Mouse (Mus musculus) midbrain, embryonic 12.5 days (tissue): ENCODE results near the gene Cyb561d2. TPM values are rescaled to one million over a fixed set of nuclear protein-coding genes. Genes with fewer than 3 reads are reported as not detected.

ENCODE experiments used
- ATAC-seq: fragments of 200-750 bp; cut with Nextera tagmentation; 2 replicates; pipeline ENCODE4 v1.8.0; 2017; ENCODE audit warnings: low read depth, moderate TSS enrichment, moderate library complexity; ENCODE audit not compliant: low FRiP score
- H3K27ac ChIP-seq: fragments of 300-500 bp; sonication (generic); replicated peaks from 2 replicates; pipeline ENCODE4 v1.5.1; 2016; ENCODE audit warnings: mild to moderate bottlenecking
- H3K27me3 ChIP-seq: fragments of 300-500 bp; sonication (generic); 2 replicates; pipeline ENCODE4 v1.6.1; 2016; ENCODE audit warnings: mild to moderate bottlenecking
- H3K36me3 ChIP-seq: fragments of 300-500 bp; sonication (generic); 2 replicates; pipeline ENCODE4 v1.6.1; 2016
- H3K4me1 ChIP-seq: fragments of 300-500 bp; sonication (generic); 2 replicates; pipeline ENCODE4 v1.6.1; 2016
- H3K4me2 ChIP-seq: fragments of 300-500 bp; sonication (generic); replicated peaks from 2 replicates; pipeline ENCODE4 v1.6.1; 2016; ENCODE audit warnings: mild to moderate bottlenecking, moderate library complexity
- H3K4me3 ChIP-seq: fragments of 300-500 bp; sonication (generic); 2 replicates; pipeline ENCODE4 v1.5.1; 2016; ENCODE audit warnings: mild to moderate bottlenecking
- H3K9ac ChIP-seq: fragments of 300-500 bp; sonication (generic); replicated peaks from 2 replicates; pipeline ENCODE4 v1.6.1; 2016; ENCODE audit warnings: mild to moderate bottlenecking, moderate library complexity
- H3K9me3 ChIP-seq: fragments of 300-500 bp; sonication (generic); 2 replicates; pipeline ENCODE4 v1.6.1; 2016; ENCODE audit warnings: mild to moderate bottlenecking
- WGBS: fragments of 180-500 bp; shearing (Covaris S2); methylation state at CpG from one replicate; pipeline ENCODE4 v1.1.7; 2016; 5-methylcytosine and 5-hydroxymethylcytosine counted together
- polyA plus RNA-seq: library from polyadenylated mRNA; unstranded; fragments of >200 nt; fragmentation: Nextera tagmentation; extraction: Ambion mirVana; gene quantifications from 2 replicates; pipeline ENCODE4 v1.2.1, GENCODE M21; 2016

Gene Cyb561d2
- polyA plus RNA-seq, 1 experiment from 2014 or later: 19.4 TPM

- H3K4me1 ChIP-seq: peaks cover 30% of the 10 kb centered on the region
- H3K27ac ChIP-seq: peak within 1 kb of the TSS; percentile 60
- peaks cover 14% of the 10 kb centered on the region for H3K36me3 ChIP-seq
- H3K27me3 ChIP-seq: peaks cover 5% of the 10 kb centered on the region; the same call in 1 of the 2 replicates
- H3K4me3 ChIP-seq: peak within 1 kb of the TSS; percentile 92
- H3K4me2 ChIP-seq: peak within 1 kb of the TSS; percentile 100
- WGBS: under 1% methylated on average over 46 of the region's 48 CpGs
- H3K9ac ChIP-seq: peak within 1 kb of the TSS; percentile 93
- H3K9me3 ChIP-seq: no peaks in the 10 kb centered on the region
- peak; percentile 98 for ATAC-seq
Measured at GRCm38 (mm10) chr9:107533791-107534407, 8.1 kb downstream of the Cyb561d2 start, which contains the start of gene Tmem115. Tmem115 (plus strand) TSS chr9:107533945.

- Histone ChIP-seq H3K9me3 (no peaks in the 10 kb centered on the region), H3K27ac (no peak overlapping the region), H3K4me1 (peaks cover 30% of the 10 kb centered on the region), H3K4me2 (peak overlapping the region; percentile 56), H3K36me3 (no peaks in the 10 kb centered on the region), H3K4me3 (peak overlapping the region; percentile 38), H3K9ac (peak overlapping the region; percentile 15; the same call in 1 of the 2 replicates), H3K27me3 (peaks cover 69% of the 10 kb centered on the region)
- 4% methylated on average over 44 of the region's 44 CpGs for WGBS
- peak; percentile 59 for ATAC-seq
Measured at GRCm38 (mm10) chr9:107526198-107527026, 15.6 kb downstream of the Cyb561d2 start.

GRCm38 (mm10) chr9:107522400-107522711, 19.6 kb downstream of the Cyb561d2 start:
- Histone ChIP-seq H3K4me3 (no peak overlapping the region), H3K27me3 (peaks cover 56% of the 10 kb centered on the region)

GRCm38 (mm10) chr9:107521711-107522399, 20.1 kb downstream of the Cyb561d2 start:
- Histone ChIP-seq H3K4me2 (peak overlapping the region; percentile 32), H3K9me3 (no peaks in the 10 kb centered on the region), H3K9ac (peak overlapping the region; percentile 47), H3K27me3 (peaks cover 51% of the 10 kb centered on the region), H3K4me1 (peaks cover 33% of the 10 kb centered on the region), H3K4me3 (no peak overlapping the region), H3K27ac (peak overlapping the region; percentile 42; the same call in 1 of the 2 replicates), H3K36me3 (no peaks in the 10 kb centered on the region)
- peak; percentile 39 for ATAC-seq
- WGBS: 24% methylated on average over 25 of the region's 25 CpGs

More at GRCm38 (mm10) chr9:107522400-107522711, 19.6 kb downstream of the Cyb561d2 start:
- Histone ChIP-seq H3K9ac (peak overlapping the region; percentile 47; the same call in 1 of the 2 replicates), H3K4me2 (0 out of 2 replicates have a peak overlapping the region, but pooled peaks have one; percentile 32), H3K9me3 (no peaks in the 10 kb centered on the region), H3K36me3 (no peaks in the 10 kb centered on the region), H3K4me1 (peaks cover 38% of the 10 kb centered on the region), H3K27ac (0 out of 2 replicates have a peak overlapping the region, but pooled peaks have one; percentile 42)
- WGBS: 49% methylated on average over 2 of the region's 2 CpGs
- 0 out of 2 replicates have a peak, but pooled peaks have one; percentile 10 for ATAC-seq

GRCm38 (mm10) chr9:107521190-107521589, 20.8 kb downstream of the Cyb561d2 start:
- Histone ChIP-seq H3K4me2 (no peak overlapping the region), H3K27me3 (peaks cover 45% of the 10 kb centered on the region), H3K27ac (peak overlapping the region; percentile 49; the same call in 1 of the 2 replicates), H3K9ac (0 out of 2 replicates have a peak overlapping the region, but pooled peaks have one; percentile 3), H3K4me1 (peaks cover 26% of the 10 kb centered on the region), H3K4me3 (no peak overlapping the region), H3K9me3 (no peaks in the 10 kb centered on the region), H3K36me3 (no peaks in the 10 kb centered on the region)
- WGBS: 70% methylated on average over 5 of the region's 5 CpGs
- ATAC-seq: no peak

- Histone ChIP-seq H3K36me3 (no peaks in the 10 kb centered on the region), H3K27me3 (peaks cover 36% of the 10 kb centered on the region), H3K4me1 (peaks cover 24% of the 10 kb centered on the region), H3K4me2 (no peak overlapping the region), H3K4me3 (no peak overlapping the region), H3K27ac (0 out of 2 replicates have a peak overlapping the region, but pooled peaks have one; percentile 49), H3K9ac (no peak overlapping the region), H3K9me3 (no peaks in the 10 kb centered on the region)
- no peak; the same call in 1 of the 2 replicates for ATAC-seq
- 39% methylated on average over 6 of the region's 6 CpGs for WGBS
Measured at GRCm38 (mm10) chr9:107520331-107520730, 21.7 kb downstream of the Cyb561d2 start.

GRCm38 (mm10) chr9:107514303-107514955, 27.6 kb downstream of the Cyb561d2 start:
- Histone ChIP-seq H3K9me3 (no peaks in the 10 kb centered on the region), H3K4me3 (no peak overlapping the region), H3K4me2 (no peak overlapping the region), H3K4me1 (peaks cover 25% of the 10 kb centered on the region), H3K27me3 (peaks cover 5% of the 10 kb centered on the region; the same call in 1 of the 2 replicates), H3K9ac (no peak overlapping the region; the same call in 1 of the 2 replicates), H3K27ac (peak overlapping the region; percentile 11; the same call in 1 of the 2 replicates), H3K36me3 (no peaks in the 10 kb centered on the region)
- 27% methylated on average over 14 of the region's 14 CpGs for WGBS
- ATAC-seq: 0 out of 2 replicates have a peak, but pooled peaks have one; percentile 34

GRCm38 (mm10) chr9:107512326-107512725, 29.7 kb downstream of the Cyb561d2 start:
- Histone ChIP-seq H3K4me1 (peaks cover 42% of the 10 kb centered on the region), H3K36me3 (no peaks in the 10 kb centered on the region), H3K27ac (peak overlapping the region; percentile 76), H3K9me3 (no peaks in the 10 kb centered on the region), H3K9ac (no peak overlapping the region), H3K27me3 (no peaks in the 10 kb centered on the region), H3K4me3 (no peak overlapping the region), H3K4me2 (no peak overlapping the region)
- ATAC-seq: no peak
- 55% methylated on average over 16 of the region's 16 CpGs for WGBS

- H3K27ac ChIP-seq: peak overlapping the region; percentile 76
- H3K9me3 ChIP-seq: no peaks in the 10 kb centered on the region
- H3K27me3 ChIP-seq: no peaks in the 10 kb centered on the region
- no peak overlapping the region for H3K9ac ChIP-seq
- no peak overlapping the region for H3K4me3 ChIP-seq
- peaks cover 51% of the 10 kb centered on the region for H3K4me1 ChIP-seq
- peak; percentile 45; the same call in 1 of the 2 replicates for ATAC-seq
- no peaks in the 10 kb centered on the region for H3K36me3 ChIP-seq
- 57% methylated on average over 8 of the region's 8 CpGs for WGBS
- H3K4me2 ChIP-seq: no peak overlapping the region
Measured at GRCm38 (mm10) chr9:107511436-107511835, 30.6 kb downstream of the Cyb561d2 start.

GRCm38 (mm10) chr9:107510384-107511100, 31.5 kb downstream of the Cyb561d2 start:
- 0 out of 2 replicates have a peak overlapping the region, but pooled peaks have one; percentile 6 for H3K9ac ChIP-seq
- no peak overlapping the region for H3K4me3 ChIP-seq
- H3K27me3 ChIP-seq: no peaks in the 10 kb centered on the region
- H3K9me3 ChIP-seq: no peaks in the 10 kb centered on the region
- H3K36me3 ChIP-seq: no peaks in the 10 kb centered on the region
- no peak for ATAC-seq
- 89% methylated on average over 14 of the region's 14 CpGs for WGBS
- peak overlapping the region; percentile 76 for H3K27ac ChIP-seq
- peaks cover 51% of the 10 kb centered on the region for H3K4me1 ChIP-seq
- no peak overlapping the region for H3K4me2 ChIP-seq
